Comparison of ENCODE assay signal across 23 mouse cellular contexts in genomic region chr8:120162404-120162752, GRCm38 (mm10). TPM values are rescaled to one million over a fixed set of nuclear protein-coding genes. Genes with fewer than 3 reads are reported as not detected.
"Had no signal": no experiment of that assay in that cellular context is flagged by ENCODE, and none has a peak within 500 bp of the region (broad histone marks: within the 10 kb centered on the region; RNA-seq: fewer than 3 reads in every experiment).

No protein-coding gene starts in this region.

- H3K27me3 ChIP-seq: intestine, embryonic 15.5 days had no signal

- H3K27ac ChIP-seq: intestine, embryonic 15.5 days; layer of hippocampus, adult 2 months; limb, embryonic 12.5 days; limb, embryonic 15.5 days; liver, embryonic 13.5 days; stomach, postnatal 0 days had no signal

- H3K4me2 ChIP-seq: intestine, embryonic 15.5 days; limb, embryonic 12.5 days; limb, embryonic 15.5 days; liver, embryonic 13.5 days; midbrain, embryonic 11.5 days had no signal

- ATAC-seq: intestine, embryonic 15.5 days had no signal

- H3K36me3 ChIP-seq: intestine, embryonic 15.5 days; limb, embryonic 12.5 days; limb, embryonic 15.5 days; liver, embryonic 13.5 days had no signal

- H3K9ac ChIP-seq: intestine, embryonic 15.5 days; limb, embryonic 12.5 days; limb, embryonic 15.5 days; liver, embryonic 13.5 days had no signal

- H3K4me1 ChIP-seq: intestine, embryonic 15.5 days; liver, embryonic 13.5 days had no signal

- DNase-seq: kidney, adult 11 months; kidney, adult 8-10 months; kidney, postnatal 14 days; layer of hippocampus, adult 9-11 months; left cerebral cortex, postnatal 4 days; liver, embryonic 13.5 days; lung, adult 2 months; lung, postnatal 14 days; lung, postnatal 4 days; midbrain, embryonic 14.5 days; right cerebral cortex, adult 18-20 months; right cerebral cortex, postnatal 14 days; right cerebral cortex, postnatal 4 days; thymus, postnatal 36 days had no signal

- H3K4me3 ChIP-seq: intestine, embryonic 15.5 days; layer of hippocampus, adult 2 months; limb, embryonic 12.5 days; limb, embryonic 15.5 days; liver, embryonic 13.5 days had no signal

- H3K9me3 ChIP-seq: intestine, embryonic 15.5 days; limb, embryonic 12.5 days; limb, embryonic 15.5 days; liver, embryonic 13.5 days had no signal

RNA-seq across cellular contexts. Expression of gene Fam92b, which starts 14.9 kb away (rescaled TPM):
- total RNA-seq: left cerebral cortex, postnatal 4 days; megakaryocyte-erythroid progenitor cell, adult 5-6 weeks had no signal
- polyA plus RNA-seq: limb, embryonic 12.5 days; limb, embryonic 15.5 days; liver, embryonic 13.5 days; liver, embryonic 16.5 days; urinary bladder, adult 2 months had no signal
